Mouse (Mus musculus) intestine, embryonic 16.5 days (tissue): ENCODE measurements around the gene Fyn. TPM values are rescaled to one million over a fixed set of nuclear protein-coding genes. Genes with fewer than 3 reads are reported as not detected.

ENCODE experiments used
- ATAC-seq: fragments of 200-750 bp; cut with Nextera tagmentation; 2 replicates; pipeline ENCODE4 v1.8.0; 2017; ENCODE audit warnings: moderate TSS enrichment, moderate library complexity
- H3K27ac ChIP-seq: fragments of 300-500 bp; sonication (generic); 2 replicates; pipeline ENCODE4 v1.5.1; 2014; ENCODE audit warnings: mild to moderate bottlenecking, low read length
- H3K27me3 ChIP-seq: fragments of 300-500 bp; sonication (generic); replicated peaks from 2 replicates; pipeline ENCODE4 v1.6.1; 2014; ENCODE audit warnings: low read length, control low read depth, mixed read lengths; ENCODE audit not compliant: control insufficient read depth, insufficient read depth
- H3K36me3 ChIP-seq: fragments of 300-500 bp; sonication (generic); 2 replicates; pipeline ENCODE4 v1.6.1; 2014; ENCODE audit warnings: low read length, control low read depth; ENCODE audit not compliant: control insufficient read depth, insufficient read depth
- H3K4me1 ChIP-seq: fragments of 300-500 bp; sonication (generic); 2 replicates; pipeline ENCODE4 v1.6.1; 2014; ENCODE audit warnings: low read length, control low read depth, mixed read lengths; ENCODE audit not compliant: control insufficient read depth, insufficient read depth
- H3K4me2 ChIP-seq: fragments of 300-500 bp; sonication (generic); 2 replicates; pipeline ENCODE4 v1.6.1; 2014; ENCODE audit warnings: low read depth, low read length, control low read depth
- H3K4me3 ChIP-seq: fragments of 300-500 bp; sonication (generic); 2 replicates; pipeline ENCODE4 v1.5.1; 2014; ENCODE audit warnings: mild to moderate bottlenecking, low read length
- H3K9ac ChIP-seq: fragments of 300-500 bp; sonication (generic); 2 replicates; pipeline ENCODE4 v1.6.1; 2014; ENCODE audit warnings: low read depth, low read length
- H3K9me3 ChIP-seq: fragments of 300-500 bp; sonication (generic); 2 replicates; pipeline ENCODE4 v1.6.1; 2016; ENCODE audit warnings: low read length, control low read depth; ENCODE audit not compliant: control insufficient read depth
- WGBS: fragments of 180-500 bp; shearing (Covaris S2); extraction: QIAGEN DNeasy Blood & Tissue Kit; methylation state at CpG from one replicate; pipeline ENCODE4 v1.1.7; 2014; 5-methylcytosine and 5-hydroxymethylcytosine counted together
- polyA plus RNA-seq: library from polyadenylated mRNA; unstranded; fragments of >200 nt; fragmentation: Nextera tagmentation; extraction: Ambion mirVana; gene quantifications from 2 replicates; pipeline ENCODE4 v1.2.1, GENCODE M21; 2015

Fyn gene
- polyA plus RNA-seq, 1 experiment from 2014 or later: 16.1 TPM

DNA sequence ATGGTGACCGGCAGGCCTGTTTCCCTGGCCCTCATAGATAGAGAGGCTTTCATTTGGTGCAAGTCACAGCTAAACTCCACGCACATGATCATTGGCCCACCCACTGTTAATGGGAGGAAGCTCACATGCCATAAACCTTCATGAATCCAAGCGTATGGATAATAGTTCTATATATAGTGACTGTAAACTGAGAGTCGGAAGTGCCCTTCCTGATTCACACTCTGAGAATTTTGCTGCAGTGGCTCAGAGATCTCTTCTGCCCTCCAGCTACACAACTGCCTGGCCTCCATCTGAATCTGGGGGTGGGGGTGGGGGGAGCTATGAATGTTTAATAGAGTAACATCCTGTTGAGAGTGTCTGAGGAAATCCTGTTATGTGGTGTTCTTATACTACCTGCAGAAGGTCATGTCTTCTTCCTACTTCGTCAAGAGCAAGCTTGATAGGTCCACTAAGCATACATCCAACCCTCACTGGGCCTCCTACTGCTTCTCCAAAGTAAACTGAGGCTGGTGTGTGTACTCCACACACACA, 153.3 kb downstream of the Fyn start:
- Histone ChIP-seq H3K4me3 (no peak overlapping the region), H3K9ac (no peak overlapping the region), H3K27me3 (no peaks in the 10 kb centered on the region), H3K4me2 (no peak overlapping the region), H3K4me1 (peaks cover 17% of the 10 kb centered on the region), H3K9me3 (no peaks in the 10 kb centered on the region), H3K27ac (peak overlapping the region; percentile 19; the same call in 1 of the 2 replicates), H3K36me3 (0 out of 2 replicates have a peak, but pooled peaks cover 3% of the 10 kb centered on the region)
- 45% methylated on average over 5 of the region's 5 CpGs for WGBS
- no peak; the same call in 1 of the 2 replicates for ATAC-seq

DNA sequence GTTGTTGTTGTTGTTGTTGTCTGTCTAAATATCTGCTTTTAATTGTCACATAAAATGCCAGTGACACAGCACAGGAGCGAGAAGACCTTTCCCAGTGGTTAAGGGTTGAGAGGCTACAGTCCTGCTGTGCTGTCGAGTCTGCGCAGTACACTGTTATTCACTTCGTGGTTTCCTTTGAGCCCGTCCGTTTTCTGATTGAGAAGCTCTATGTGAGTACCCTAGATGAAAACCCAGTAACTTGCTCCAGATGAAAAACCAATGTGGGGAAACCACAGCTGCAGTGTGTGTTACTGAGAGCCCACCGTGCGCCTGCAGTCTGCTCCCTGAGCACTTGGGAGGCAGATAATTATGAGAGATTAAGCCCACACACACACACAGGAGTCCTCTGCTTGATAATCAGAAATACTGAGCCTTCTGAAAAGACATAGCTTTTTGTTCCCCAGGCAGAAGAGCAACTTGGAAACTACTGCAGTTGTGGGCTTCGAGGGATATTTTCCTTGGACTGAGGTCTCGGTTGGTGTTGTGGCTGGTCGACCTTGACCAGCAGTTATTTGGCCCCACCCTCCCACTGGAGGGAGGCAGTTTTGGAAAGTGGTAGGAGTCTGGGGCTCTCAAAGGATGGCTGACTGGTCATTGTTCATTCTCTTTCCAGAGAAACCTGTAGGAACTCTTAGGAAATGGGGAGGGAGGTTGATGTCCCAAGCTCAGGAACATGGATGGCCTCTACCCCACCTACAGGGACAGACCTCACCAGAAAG, 154.4 kb downstream of the Fyn start:
- no peak overlapping the region for H3K9ac ChIP-seq
- H3K9me3 ChIP-seq: no peaks in the 10 kb centered on the region
- peaks cover 17% of the 10 kb centered on the region for H3K4me1 ChIP-seq
- H3K27ac ChIP-seq: no peak overlapping the region
- no peaks in the 10 kb centered on the region for H3K27me3 ChIP-seq
- no peak for ATAC-seq
- no peak overlapping the region for H3K4me2 ChIP-seq
- 72% methylated on average over 11 of the region's 11 CpGs for whole genome bisulfite sequencing
- H3K36me3 ChIP-seq: 0 out of 2 replicates have a peak, but pooled peaks cover 3% of the 10 kb centered on the region
- no peak overlapping the region for H3K4me3 ChIP-seq

DNA sequence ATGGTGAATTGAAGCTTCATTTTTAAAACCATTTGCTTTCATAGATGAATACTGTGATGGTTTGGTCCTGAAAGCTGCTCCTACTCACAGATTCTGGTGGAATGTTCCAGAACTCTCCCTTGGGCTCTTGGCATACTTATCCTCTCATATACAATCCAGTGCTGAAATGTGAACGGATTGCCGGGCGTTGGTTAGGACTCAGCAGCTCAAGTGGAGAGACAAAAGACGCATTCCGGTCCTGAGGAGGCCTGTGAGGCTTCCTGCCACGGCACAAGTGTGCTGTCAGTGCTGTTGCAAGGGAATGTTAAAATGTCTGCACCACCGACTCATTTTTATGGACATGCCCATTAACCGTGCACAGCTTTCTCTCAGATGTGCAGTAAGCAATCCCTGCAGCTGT, 155.7 kb downstream of the Fyn start:
- H3K36me3 ChIP-seq: 0 out of 2 replicates have a peak, but pooled peaks cover 3% of the 10 kb centered on the region
- H3K9ac ChIP-seq: no peak overlapping the region
- H3K4me2 ChIP-seq: no peak overlapping the region
- H3K4me3 ChIP-seq: no peak overlapping the region
- no peaks in the 10 kb centered on the region for H3K9me3 ChIP-seq
- peaks cover 15% of the 10 kb centered on the region for H3K4me1 ChIP-seq
- no peaks in the 10 kb centered on the region for H3K27me3 ChIP-seq
- 53% methylated on average over 8 of the region's 8 CpGs for WGBS
- no peak for ATAC-seq
- H3K27ac ChIP-seq: no peak overlapping the region

DNA sequence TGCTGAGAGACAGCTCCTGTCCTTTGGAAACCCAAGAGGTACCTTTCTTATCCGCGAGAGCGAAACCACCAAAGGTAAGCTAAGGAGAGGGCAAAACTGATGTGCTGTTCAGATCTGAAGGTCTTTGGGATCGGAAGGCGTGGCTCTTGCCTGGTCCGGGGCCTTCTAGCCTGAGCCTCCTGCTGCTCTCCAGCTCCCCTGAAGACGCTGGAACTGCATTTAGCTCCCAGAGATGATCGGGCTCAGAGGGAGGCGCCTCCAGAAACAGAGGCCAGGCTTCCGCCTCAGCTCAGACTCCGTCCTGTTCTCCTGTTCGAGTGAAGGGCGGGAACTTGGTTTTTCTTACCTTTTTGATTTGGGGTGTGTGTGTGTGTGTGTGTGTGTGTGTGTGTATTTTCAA, 156.8 kb downstream of the Fyn start:
- H3K4me3 ChIP-seq: no peak overlapping the region
- 87% methylated on average over 13 of the region's 13 CpGs for WGBS
- peak overlapping the region; percentile 14; the same call in 1 of the 2 replicates for H3K27ac ChIP-seq
- no peak overlapping the region for H3K4me2 ChIP-seq
- H3K9me3 ChIP-seq: no peaks in the 10 kb centered on the region
- no peak overlapping the region for H3K9ac ChIP-seq
- ATAC-seq: no peak
- H3K27me3 ChIP-seq: no peaks in the 10 kb centered on the region
- peaks cover 15% of the 10 kb centered on the region for H3K4me1 ChIP-seq
- H3K36me3 ChIP-seq: 0 out of 2 replicates have a peak, but pooled peaks cover 3% of the 10 kb centered on the region

DNA sequence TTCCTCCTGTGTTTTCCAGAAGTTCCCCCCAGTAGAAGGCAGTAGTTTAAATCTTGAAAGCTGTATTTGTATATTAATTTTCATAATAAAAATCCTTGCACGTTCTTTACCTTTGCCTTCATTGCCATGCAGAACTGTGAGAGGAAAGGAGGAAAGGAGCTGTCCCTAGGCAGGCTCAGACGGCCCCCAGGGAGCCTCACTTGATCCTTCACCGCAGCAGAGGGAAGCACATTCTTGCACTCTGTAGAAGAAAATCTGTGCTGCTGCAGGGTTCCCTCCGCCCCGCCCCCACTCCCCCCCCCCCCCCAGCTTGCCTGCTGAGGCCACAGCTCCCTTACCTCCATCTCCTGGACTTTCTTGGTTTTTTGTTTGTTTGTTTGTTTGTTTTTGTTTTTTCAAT, 158.5 kb downstream of the Fyn start:
- no peaks in the 10 kb centered on the region for H3K27me3 ChIP-seq
- WGBS: 37% methylated on average over 5 of the region's 5 CpGs
- H3K4me1 ChIP-seq: peaks cover 12% of the 10 kb centered on the region
- no peak overlapping the region for H3K4me2 ChIP-seq
- no peak overlapping the region for H3K9ac ChIP-seq
- no peak overlapping the region for H3K27ac ChIP-seq
- H3K4me3 ChIP-seq: no peak overlapping the region
- no peaks in the 10 kb centered on the region for H3K9me3 ChIP-seq
- 0 out of 2 replicates have a peak, but pooled peaks cover 3% of the 10 kb centered on the region for H3K36me3 ChIP-seq
- ATAC-seq: no peak

DNA sequence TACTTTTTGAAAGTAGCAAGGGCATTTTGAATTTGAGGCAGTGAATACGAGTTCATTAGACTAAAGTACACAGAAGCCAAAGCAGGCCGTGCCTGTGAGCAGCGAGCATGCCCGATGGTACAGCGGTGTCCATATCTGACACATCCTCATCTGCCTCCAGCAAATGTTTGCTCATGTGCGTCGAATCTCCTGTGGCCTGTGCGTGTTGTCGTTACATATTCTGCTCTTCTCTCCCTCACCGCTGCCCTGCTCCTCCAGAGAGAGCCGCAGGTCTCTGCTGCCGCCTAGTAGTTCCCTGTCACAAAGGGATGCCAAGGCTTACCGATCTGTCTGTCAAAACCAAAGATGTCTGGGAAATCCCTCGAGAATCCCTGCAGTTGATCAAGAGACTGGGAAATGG, 160.5 kb downstream of the Fyn start:
- WGBS: 82% methylated on average over 14 of the region's 14 CpGs
- Histone ChIP-seq H3K27me3 (no peaks in the 10 kb centered on the region), H3K9me3 (no peaks in the 10 kb centered on the region), H3K9ac (no peak overlapping the region), H3K4me3 (no peak overlapping the region), H3K36me3 (0 out of 2 replicates have a peak, but pooled peaks cover 3% of the 10 kb centered on the region), H3K27ac (no peak overlapping the region), H3K4me1 (peaks cover 22% of the 10 kb centered on the region), H3K4me2 (no peak overlapping the region)
- no peak for ATAC-seq

DNA sequence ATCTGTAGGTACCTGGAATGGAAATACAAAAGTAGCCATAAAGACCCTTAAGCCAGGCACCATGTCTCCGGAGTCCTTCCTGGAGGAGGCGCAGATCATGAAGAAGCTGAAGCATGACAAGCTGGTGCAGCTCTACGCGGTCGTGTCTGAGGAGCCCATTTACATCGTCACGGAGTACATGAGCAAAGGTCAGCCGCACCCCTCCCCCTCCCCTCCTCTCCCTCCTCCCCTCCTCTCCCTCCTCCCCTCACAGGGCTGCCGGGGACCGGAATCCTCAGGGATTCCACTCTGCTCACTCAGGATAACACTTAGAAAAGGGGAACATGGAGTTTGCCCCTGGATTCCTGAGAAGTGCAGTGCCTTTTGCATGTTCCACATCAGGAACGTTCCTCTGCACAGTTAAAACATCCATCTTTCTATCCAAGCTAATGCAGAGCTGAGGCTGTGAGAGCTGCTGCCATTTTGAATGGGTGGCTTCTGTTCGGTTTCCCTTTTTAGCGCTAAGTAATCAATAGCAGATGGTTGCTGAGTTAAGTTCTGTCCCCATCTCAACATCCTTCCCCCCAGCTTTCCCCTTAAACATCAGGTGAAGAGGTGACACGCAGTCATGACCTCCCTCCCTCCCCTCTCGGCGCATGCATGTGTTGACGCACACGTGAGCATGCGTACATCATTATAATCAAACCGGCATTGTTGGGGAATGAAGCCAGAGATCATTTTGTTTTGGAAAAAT, 163.5 kb downstream of the Fyn start:
- Histone ChIP-seq H3K9me3 (no peaks in the 10 kb centered on the region), H3K36me3 (no peaks in the 10 kb centered on the region; the same call in 1 of the 2 replicates), H3K27ac (no peak overlapping the region), H3K9ac (no peak overlapping the region), H3K4me1 (peaks cover 48% of the 10 kb centered on the region), H3K4me2 (no peak overlapping the region), H3K27me3 (no peaks in the 10 kb centered on the region), H3K4me3 (no peak overlapping the region)
- ATAC-seq: no peak
- 51% methylated on average over 20 of the region's 20 CpGs for WGBS

DNA sequence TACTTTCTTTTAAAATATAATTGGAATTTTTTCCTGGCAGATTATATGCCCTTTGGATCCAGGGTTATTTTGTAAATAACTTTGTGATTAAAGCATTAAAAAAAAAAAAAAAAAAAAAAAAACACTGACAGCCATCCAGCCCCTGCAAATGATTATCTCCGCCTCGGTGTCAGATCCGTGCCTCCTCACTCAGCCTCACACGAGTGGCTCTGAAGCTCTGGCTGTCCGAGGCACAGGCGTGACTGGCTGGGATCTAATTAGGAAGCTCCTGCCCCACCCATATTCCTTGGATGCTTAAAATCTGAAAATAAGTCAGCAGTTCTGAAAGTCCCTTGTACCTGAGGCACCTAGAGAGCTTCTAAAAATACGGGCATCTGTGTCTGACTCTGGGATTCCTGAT, 164.2 kb downstream of the Fyn start:
- Histone ChIP-seq H3K27ac (no peak overlapping the region), H3K9ac (no peak overlapping the region), H3K4me1 (peaks cover 51% of the 10 kb centered on the region), H3K9me3 (no peaks in the 10 kb centered on the region), H3K36me3 (no peaks in the 10 kb centered on the region; the same call in 1 of the 2 replicates), H3K4me3 (no peak overlapping the region), H3K4me2 (no peak overlapping the region), H3K27me3 (no peaks in the 10 kb centered on the region)
- 73% methylated on average over 7 of the region's 7 CpGs for WGBS
- ATAC-seq: no peak

DNA sequence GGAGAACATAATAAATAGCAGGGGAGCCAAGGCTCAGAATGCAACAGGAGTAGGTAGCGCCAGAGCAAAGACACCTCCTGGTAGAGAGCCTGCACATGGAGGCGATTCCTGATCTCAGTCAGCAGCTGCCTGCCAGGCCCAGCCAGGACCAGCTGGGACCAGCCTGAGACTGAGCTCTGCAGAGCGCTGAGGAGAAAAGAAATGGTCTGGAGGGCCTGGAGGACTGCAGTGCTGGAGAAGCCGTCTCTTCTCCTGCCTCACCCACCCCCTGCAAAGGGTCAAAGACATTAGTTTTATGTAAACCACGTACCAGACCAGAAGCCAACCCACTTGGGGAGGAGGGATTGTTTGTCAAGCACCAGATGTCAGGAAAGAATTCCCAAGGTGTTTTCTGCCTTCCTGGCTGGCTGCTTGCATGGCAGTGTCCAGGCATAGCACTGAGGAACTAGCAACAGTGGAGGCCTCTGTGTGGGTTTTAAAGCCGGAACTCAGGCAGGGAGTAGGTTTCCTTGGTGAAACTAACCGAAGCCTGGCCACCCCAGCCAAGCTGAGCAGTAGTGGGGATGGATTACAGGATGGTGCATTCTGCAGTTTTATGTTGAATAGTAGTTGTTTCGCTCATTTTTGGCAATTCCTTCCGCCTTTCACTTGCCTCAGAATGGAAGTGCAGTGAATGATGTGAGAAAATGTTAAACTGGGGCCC, 165.8 kb downstream of the Fyn start:
- H3K27ac ChIP-seq: peak overlapping the region; percentile 58

More for the DNA sequence above, 165.8 kb downstream of the Fyn start:
- 38% methylated on average over 9 of the region's 9 CpGs for WGBS
- Histone ChIP-seq H3K4me3 (no peak overlapping the region), H3K36me3 (peaks cover 2% of the 10 kb centered on the region; the same call in 1 of the 2 replicates), H3K27me3 (no peaks in the 10 kb centered on the region), H3K9ac (peak overlapping the region; percentile 0; the same call in 1 of the 2 replicates), H3K9me3 (no peaks in the 10 kb centered on the region), H3K4me2 (no peak overlapping the region), H3K4me1 (peaks cover 51% of the 10 kb centered on the region)
- ATAC-seq: peak; percentile 75
